Mouse (Mus musculus): ENCODE results near the gene Gpam.

Gpam gene

GRCm38 (mm10) chr19:55061951-55062350, 65.1 kb downstream of the Gpam start:
- peak; percentile 77 for DNase-seq (ENCODE audit: low spot score)

DNA sequence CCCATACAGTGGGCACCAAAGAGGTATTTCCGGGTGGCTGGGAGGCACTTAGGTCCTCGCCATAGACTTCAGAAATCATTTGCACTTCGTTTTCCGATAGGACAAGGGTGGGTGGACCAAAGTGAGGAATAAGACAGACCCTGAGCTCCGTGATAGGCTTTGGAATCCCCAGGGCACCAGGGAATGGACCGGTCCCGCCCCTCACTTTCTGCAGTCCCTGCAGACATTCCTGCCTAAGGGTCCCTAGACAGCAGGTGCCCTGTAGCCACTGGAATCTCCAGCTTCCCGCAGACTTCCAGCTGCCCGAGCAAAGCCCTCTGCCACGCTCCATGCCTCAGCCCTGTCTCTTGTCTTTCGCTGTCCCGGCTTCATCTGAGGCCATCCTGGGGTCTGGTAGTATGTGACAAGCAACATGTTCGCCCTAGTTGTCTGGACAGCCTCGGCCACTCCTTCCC, 65.6 kb downstream of the Gpam start:
- no peak for DNase-seq (ENCODE audit: low spot score)

DNA sequence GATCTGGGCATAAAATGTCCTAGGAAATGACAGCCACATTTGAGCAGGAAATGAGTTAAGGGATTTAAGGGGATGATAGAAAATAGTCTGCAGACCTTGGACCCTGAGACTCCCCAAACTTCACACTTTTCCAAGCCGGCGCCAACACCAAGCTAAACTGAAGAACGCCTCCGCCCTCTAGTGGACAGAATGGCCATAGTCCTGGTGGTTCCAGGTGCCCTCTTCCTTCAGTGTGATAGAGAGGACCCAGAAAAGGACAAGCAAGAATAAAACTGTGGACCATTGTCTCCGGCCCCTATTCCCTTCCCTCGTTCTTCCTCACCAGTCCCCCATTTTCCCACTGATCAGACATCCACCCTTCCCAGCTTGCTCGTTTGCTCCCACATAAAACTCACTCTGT, 66.1 kb downstream of the Gpam start:
- DNase-seq (ENCODE audit: low spot score) = peak; percentile 83

DNA sequence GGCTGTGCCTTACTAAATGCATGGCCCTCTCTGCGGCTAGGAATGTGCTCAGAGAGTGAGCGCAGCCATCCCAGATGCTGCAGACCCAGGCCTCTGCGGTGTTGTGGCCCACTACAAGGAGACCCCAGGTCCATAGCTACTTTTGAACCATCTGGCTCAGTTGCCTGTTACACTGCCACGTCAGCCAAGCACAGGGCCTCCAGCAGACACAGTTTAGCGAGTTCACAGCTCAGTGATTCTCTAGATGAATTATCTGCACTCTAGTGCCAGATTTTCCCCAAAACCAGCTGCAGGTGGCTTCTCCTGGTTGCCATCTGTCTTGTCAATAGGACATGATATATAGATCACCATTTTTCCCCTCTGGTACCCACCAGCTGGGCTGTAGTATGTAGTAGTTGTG, 69.6 kb downstream of the Gpam start:
- no peak for DNase-seq (ENCODE audit: low spot score)

GRCm38 (mm10) chr19:55055634-55056269, 71.3 kb downstream of the Gpam start:
- DNase-seq (ENCODE audit: low spot score) = no peak

DNA sequence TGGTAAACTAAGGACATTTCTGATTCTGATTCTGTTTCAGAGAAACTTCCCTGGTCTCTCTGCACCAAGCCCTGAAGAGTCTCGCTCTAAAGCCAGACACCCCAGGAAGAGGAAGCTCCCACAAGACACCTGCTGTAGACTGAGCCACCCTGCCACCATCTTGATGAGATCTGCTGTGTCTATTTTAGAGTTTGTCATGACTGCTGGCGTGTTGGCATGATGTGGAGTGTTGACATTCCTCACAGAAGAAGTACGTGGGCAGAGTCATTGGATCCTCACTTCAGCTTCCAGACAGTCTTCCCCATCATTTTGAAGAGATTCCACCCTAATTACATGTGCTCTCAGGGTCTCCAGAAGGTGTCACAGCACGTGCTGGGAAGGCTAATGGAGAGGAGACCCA, 73.9 kb downstream of the Gpam start:
- no peak for DNase-seq (ENCODE audit: low spot score)

DNA sequence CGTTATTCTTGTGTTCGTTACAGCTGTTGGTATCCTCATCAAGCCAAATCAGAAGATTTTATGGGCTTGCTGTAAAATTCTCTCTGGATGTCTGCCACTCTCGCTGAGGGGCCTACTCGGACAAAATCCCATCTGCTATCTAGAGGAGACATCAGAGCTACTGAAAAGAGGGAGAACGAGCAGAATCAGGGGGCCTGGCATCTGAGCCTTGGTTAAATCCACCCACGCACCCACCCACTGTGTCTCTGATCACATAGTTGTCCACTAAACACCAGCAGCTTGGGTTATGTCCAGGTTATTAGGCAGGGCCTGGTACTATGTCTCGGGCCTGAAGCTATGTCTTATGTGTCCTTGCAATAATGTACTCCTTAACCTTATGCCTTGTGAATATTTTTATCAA, 89.6 kb downstream of the Gpam start:
- DNase-seq (ENCODE audit: low spot score) = no peak

DNA sequence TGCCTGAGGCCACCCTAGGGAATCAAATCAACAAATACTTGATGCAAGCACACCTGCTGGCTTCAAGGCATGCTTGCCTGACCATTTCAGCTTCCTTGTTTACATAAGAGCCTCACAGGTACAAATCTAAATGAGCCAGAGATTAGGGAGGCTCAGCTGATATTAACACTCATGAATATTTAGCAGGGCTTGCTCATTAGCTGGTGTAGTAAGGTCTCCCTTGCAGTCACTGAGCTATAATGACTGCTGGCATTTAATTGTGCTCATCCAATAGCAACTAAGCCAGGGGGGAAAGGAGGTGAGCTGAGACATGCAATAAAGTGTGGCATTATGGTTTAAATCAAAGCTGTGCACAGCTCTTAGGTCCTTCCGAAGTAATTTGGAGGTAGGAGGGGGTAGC, 108.2 kb downstream of the Gpam start:
- no peak for DNase-seq (ENCODE audit: low spot score)
